Mouse (Mus musculus) embryo, embryonic 10.5 days (tissue): Measurements from ENCODE around the gene Rhov.

ENCODE experiments used
- DNase-seq: peaks from one replicate; pipeline ENCODE4 v3.0.0-alpha.2; 2015; ENCODE audit warnings: low spot score

The Rhov gene

GRCm38 (mm10) chr2:119237210-119237870 lies 33.7 kb downstream of the Rhov start, which contains the start of gene Spint1:
Gene Spint1 (plus strand): TSS chr2:119237362.
- DNase-seq: peak; percentile 9

- peak; percentile 17 for DNase-seq
Measured at GRCm38 (mm10) chr2:119236682-119237209, 34.3 kb downstream of the Rhov start.

- DNase-seq: no peak
Measured at GRCm38 (mm10) chr2:119229775-119230704, 41.0 kb downstream of the Rhov start, which contains the start of gene Ppp1r14d. Gene Ppp1r14d (minus strand): TSS chr2:119229906.
